Mouse (Mus musculus) embryonic facial prominence, embryonic 14.5 days (tissue): Measurements from ENCODE around the gene Olfr885. TPM values are rescaled to one million over a fixed set of nuclear protein-coding genes. Genes with fewer than 3 reads are reported as not detected.

Source experiments
- ATAC-seq: fragments of 200-750 bp; cut with Nextera tagmentation; 2 replicates; pipeline ENCODE4 v1.8.0; 2017; ENCODE audit warnings: low read depth, moderate number of reproducible peaks, moderate TSS enrichment
- DNase-seq: peaks from one replicate; pipeline ENCODE4 v3.0.0-alpha.2; 2015; ENCODE audit warnings: low spot score
- H3K27ac ChIP-seq: fragments of 300-500 bp; sonication (generic); replicated peaks from 2 replicates; pipeline ENCODE4 v1.5.1; 2014; ENCODE audit warnings: low read depth, mild to moderate bottlenecking, low read length, moderate library complexity
- H3K27me3 ChIP-seq: fragments of 300-500 bp; sonication (generic); replicated peaks from 2 replicates; pipeline ENCODE4 v1.6.1; 2014; ENCODE audit warnings: low read length; ENCODE audit not compliant: control insufficient read depth, insufficient read depth
- H3K36me3 ChIP-seq: fragments of 300-500 bp; sonication (generic); 2 replicates; pipeline ENCODE4 v1.6.1; 2014; ENCODE audit warnings: low read length, mixed read lengths; ENCODE audit not compliant: control insufficient read depth, insufficient read depth
- H3K4me1 ChIP-seq: fragments of 300-500 bp; sonication (generic); 2 replicates; pipeline ENCODE4 v1.6.1; 2014; ENCODE audit warnings: antibody characterized with exemption, low read length; ENCODE audit not compliant: control insufficient read depth, insufficient read depth
- H3K4me2 ChIP-seq: fragments of 300-500 bp; sonication (generic); 2 replicates; pipeline ENCODE4 v1.6.1; 2014; ENCODE audit warnings: low read depth, mild to moderate bottlenecking, low read length, moderate library complexity, mixed read lengths
- H3K4me3 ChIP-seq: fragments of 300-500 bp; sonication (generic); 2 replicates; pipeline ENCODE4 v1.5.1; 2014; ENCODE audit warnings: low read depth, mild to moderate bottlenecking, low read length
- H3K9ac ChIP-seq: fragments of 300-500 bp; sonication (generic); 2 replicates; pipeline ENCODE4 v1.6.1; 2014; ENCODE audit warnings: low read depth, mild to moderate bottlenecking, low read length, moderate library complexity, mixed read lengths
- H3K9me3 ChIP-seq: fragments of 300-500 bp; sonication (generic); 2 replicates; pipeline ENCODE4 v1.6.1; 2016; ENCODE audit warnings: low read length; ENCODE audit not compliant: control insufficient read depth
- WGBS: fragments of 180-500 bp; shearing (Covaris S2); extraction: QIAGEN DNeasy Blood & Tissue Kit; methylation state at CpG from one replicate; pipeline ENCODE4 v1.1.7; 2014; 5-methylcytosine and 5-hydroxymethylcytosine counted together
- polyA plus RNA-seq: library from polyadenylated mRNA; unstranded; fragments of >200 nt; fragmentation: Nextera tagmentation; extraction: Ambion mirVana; gene quantifications from 2 replicates; pipeline ENCODE4 v1.2.1, GENCODE M21; 2014

Olfr885 gene
- polyA plus RNA-seq, result not detected in 2 replicates

- ATAC-seq (no peak), DNase-seq (no peak)
- no peak within 1 kb of the TSS for H3K4me2 ChIP-seq
- 83% methylated on average over 3 of the region's 3 CpGs for WGBS
- H3K27me3 ChIP-seq, result no peaks in the 10 kb centered on the region
- no peak within 1 kb of the TSS for H3K4me3 ChIP-seq
- no peaks in the 10 kb centered on the region for H3K36me3 ChIP-seq
- no peaks in the 10 kb centered on the region for H3K9me3 ChIP-seq
- H3K4me1 ChIP-seq, result no peaks in the 10 kb centered on the region
- H3K27ac ChIP-seq, result no peak within 1 kb of the TSS
- no peak within 1 kb of the TSS for H3K9ac ChIP-seq
Measured at GRCm38 (mm10) chr9:38061022-38061421, at the start of gene Olfr885. TSS of gene Olfr885 (plus strand) at chr9:38061322.

- Histone ChIP-seq H3K4me3 (no peak within 1 kb of the TSS), H3K27ac (no peak within 1 kb of the TSS), H3K36me3 (no peaks in the 10 kb centered on the region), H3K27me3 (no peaks in the 10 kb centered on the region), H3K9ac (no peak within 1 kb of the TSS), H3K9me3 (no peaks in the 10 kb centered on the region), H3K4me1 (no peaks in the 10 kb centered on the region), H3K4me2 (no peak within 1 kb of the TSS)
- 80% methylated on average over 1 of the region's 1 CpGs for WGBS
- DNase-seq, result no peak
- no peak for ATAC-seq
Measured at GRCm38 (mm10) chr9:38025508-38025907, 35.6 kb upstream of the Olfr885 start, which contains the start of gene Olfr883. TSS of gene Olfr883 (plus strand) at chr9:38025808.

- no peak for ATAC-seq
- 56% methylated on average over 1 of the region's 1 CpGs for WGBS
Measured at GRCm38 (mm10) chr9:38046255-38046654, 14.9 kb upstream of the Olfr885 start, which contains the start of gene Olfr884. TSS of gene Olfr884 (plus strand) at chr9:38046555.

GRCm38 (mm10) chr9:38083772-38084171, 22.6 kb downstream of the Olfr885 start, which contains the start of gene Olfr887:
TSS of gene Olfr887 (plus strand) at chr9:38084072.
- no peak within 1 kb of the TSS for H3K4me3 ChIP-seq
- ATAC-seq (no peak), DNase-seq (no peak)
- no peaks in the 10 kb centered on the region for H3K36me3 ChIP-seq
- H3K9ac ChIP-seq, result no peak within 1 kb of the TSS
- H3K27me3 ChIP-seq, result no peaks in the 10 kb centered on the region
- H3K4me2 ChIP-seq, result no peak within 1 kb of the TSS
- H3K27ac ChIP-seq, result no peak within 1 kb of the TSS
- no peaks in the 10 kb centered on the region for H3K9me3 ChIP-seq
- no peaks in the 10 kb centered on the region for H3K4me1 ChIP-seq
- WGBS, result 82% methylated on average over 1 of the region's 1 CpGs

More at GRCm38 (mm10) chr9:38046255-38046654, 14.9 kb upstream of the Olfr885 start, which contains the start of gene Olfr884:
- H3K9ac ChIP-seq, result no peak within 1 kb of the TSS
- DNase-seq, result no peak
- no peaks in the 10 kb centered on the region for H3K36me3 ChIP-seq
- no peaks in the 10 kb centered on the region for H3K9me3 ChIP-seq
- H3K4me2 ChIP-seq, result no peak within 1 kb of the TSS
- no peak within 1 kb of the TSS for H3K4me3 ChIP-seq
- H3K27me3 ChIP-seq, result no peaks in the 10 kb centered on the region
- H3K4me1 ChIP-seq, result no peaks in the 10 kb centered on the region
- no peak within 1 kb of the TSS for H3K27ac ChIP-seq

- 76% methylated on average over 1 of the region's 1 CpGs for WGBS
- H3K4me2 ChIP-seq, result no peak within 1 kb of the TSS
- H3K9ac ChIP-seq, result no peak within 1 kb of the TSS
- H3K4me1 ChIP-seq, result no peaks in the 10 kb centered on the region
- H3K27ac ChIP-seq, result no peak within 1 kb of the TSS
- ATAC-seq (no peak), DNase-seq (no peak)
- H3K27me3 ChIP-seq, result no peaks in the 10 kb centered on the region
- no peak within 1 kb of the TSS for H3K4me3 ChIP-seq
- no peaks in the 10 kb centered on the region for H3K36me3 ChIP-seq
- no peaks in the 10 kb centered on the region for H3K9me3 ChIP-seq
Measured at GRCm38 (mm10) chr9:38107828-38108227, 46.7 kb downstream of the Olfr885 start, which contains the start of gene Olfr888. TSS of gene Olfr888 (plus strand) at chr9:38108128.

Other genes starting within 250 kb of the Olfr885 start
- gene Olfr877, start 207.1 kb upstream of the Olfr885 start, polyA plus RNA-seq, result 0.07 TPM in 1 of 2 replicates, not detected in the other
- 0.12 and 0.26 TPM in 2 replicates for gene Olfr145, start 164.6 kb upstream of the Olfr885 start, polyA plus RNA-seq
- gene Olfr878, start 143.5 kb upstream of the Olfr885 start, polyA plus RNA-seq, result 0.06 and 0.12 TPM in 2 replicates
- gene Olfr881, start 69.5 kb upstream of the Olfr885 start, polyA plus RNA-seq, result not detected in 2 replicates
- not detected in 2 replicates for gene Olfr883, start 35.5 kb upstream of the Olfr885 start, polyA plus RNA-seq
- 0.13 and 0.14 TPM in 2 replicates for gene Olfr884, start 14.8 kb upstream of the Olfr885 start, polyA plus RNA-seq
- 0.07 TPM in 1 of 2 replicates, not detected in the other for gene Olfr887, start 22.8 kb downstream of the Olfr885 start, polyA plus RNA-seq
- gene Olfr888, start 46.8 kb downstream of the Olfr885 start, polyA plus RNA-seq, result not detected in 2 replicates
- 0.04 TPM in 1 of 2 replicates, not detected in the other for gene Olfr889, start 53.9 kb downstream of the Olfr885 start, polyA plus RNA-seq
- not detected in 2 replicates for gene Olfr890, start 81.2 kb downstream of the Olfr885 start, polyA plus RNA-seq
- not detected in 2 replicates for gene Olfr891, start 119.5 kb downstream of the Olfr885 start, polyA plus RNA-seq
- gene Olfr893, start 147.0 kb downstream of the Olfr885 start, polyA plus RNA-seq, result not detected in 2 replicates
- gene Olfr894, start 156.7 kb downstream of the Olfr885 start, polyA plus RNA-seq, result 0.07 TPM in 1 of 2 replicates, not detected in the other
- gene Olfr143, start 191.5 kb downstream of the Olfr885 start, polyA plus RNA-seq, result not detected in 2 replicates
- gene Olfr895, start 206.5 kb downstream of the Olfr885 start, polyA plus RNA-seq, result not detected in 2 replicates
- gene Olfr896-ps1, start 229.8 kb downstream of the Olfr885 start, polyA plus RNA-seq, result not detected in 2 replicates